Mouse (Mus musculus) testis, adult 2 months (tissue): ENCODE measurements around the gene Hist1h4a. TPM values are rescaled to one million over a fixed set of nuclear protein-coding genes. Genes with fewer than 3 reads are reported as not detected.
"Not testable (repeated sequence)": the region's sequence is repeated elsewhere in the genome, so short reads cannot be mapped to it uniquely, and the experiment has no call there.

ENCODE experiments used
- H3K27ac ChIP-seq: fragments of 200-500 bp; 2 replicates; pipeline ENCODE4 v1.5.1; 2012; ENCODE audit warnings: low read depth, low read length; ENCODE audit not compliant: control insufficient read depth, insufficient read depth
- H3K27me3 ChIP-seq: fragments of 200-500 bp; 2 replicates; pipeline ENCODE4 v1.6.1; 2012; ENCODE audit warnings: mild to moderate bottlenecking, low read length, moderate library complexity; ENCODE audit not compliant: control insufficient read depth, insufficient read depth
- H3K36me3 ChIP-seq: fragments of 200-500 bp; 2 replicates; pipeline ENCODE4 v1.6.1; 2012; ENCODE audit warnings: mild to moderate bottlenecking, low read length; ENCODE audit not compliant: control insufficient read depth, insufficient read depth
- H3K4me1 ChIP-seq: fragments of 200-500 bp; 2 replicates; pipeline ENCODE4 v1.6.1; 2012; ENCODE audit warnings: low read length; ENCODE audit not compliant: control insufficient read depth, insufficient read depth
- H3K4me3 ChIP-seq: fragments of 200-500 bp; 2 replicates; pipeline ENCODE4 v1.5.1; 2012; ENCODE audit warnings: low read depth, mild to moderate bottlenecking, low read length, moderate library complexity, mixed read lengths; ENCODE audit not compliant: control insufficient read depth
- CTCF ChIP-seq: fragments of 200-500 bp; IDR thresholded peaks from 2 replicates; pipeline ENCODE4 v1.5.1; 2012; ENCODE audit warnings: low read depth, mild to moderate bottlenecking, inconsistent platforms, low read length, moderate library complexity; ENCODE audit not compliant: control insufficient read depth, insufficient read depth, insufficient replicate concordance
- POLR2A ChIP-seq: fragments of 200-500 bp; IDR thresholded peaks from 2 replicates; pipeline ENCODE4 v1.6.1; 2012; ENCODE audit warnings: low read depth, mild to moderate bottlenecking, inconsistent platforms, low read length, moderate library complexity; ENCODE audit not compliant: control insufficient read depth
- polyA plus RNA-seq: library from polyadenylated mRNA; depleted of rRNA; stranded (reverse); fragments of >200 nt; gene quantifications from 2 replicates; pipeline ENCODE4 v1.2.3, GENCODE M21; 2012

The Hist1h4a gene
- polyA plus RNA-seq, 1 experiment = 83.8 TPM

DNA sequence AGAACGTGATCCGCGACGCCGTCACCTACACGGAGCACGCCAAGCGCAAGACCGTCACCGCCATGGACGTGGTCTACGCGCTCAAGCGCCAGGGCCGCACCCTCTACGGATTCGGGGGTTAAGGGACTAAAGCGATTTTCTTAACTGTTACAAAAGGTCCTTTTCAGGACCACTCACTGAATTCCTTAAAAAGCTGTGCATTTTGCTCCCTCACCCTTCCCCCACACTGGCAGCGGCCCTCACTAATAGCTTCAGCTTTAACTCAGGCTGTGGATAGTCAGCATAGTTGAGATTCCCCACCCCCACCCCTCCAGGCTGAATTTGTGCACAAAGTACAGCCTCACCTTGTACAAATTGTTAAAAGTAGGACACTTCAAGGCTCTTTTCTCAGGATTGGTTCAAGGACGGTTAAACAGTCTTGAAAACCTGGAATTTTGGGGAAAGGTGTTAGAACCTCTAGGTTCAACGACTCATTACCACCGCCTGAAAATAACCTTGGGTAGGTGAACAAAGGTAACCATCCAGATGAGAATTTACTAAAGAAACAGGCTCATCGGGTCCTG, 3.7 kb downstream of the Hist1h4a start:
- peak overlapping the region; percentile 81 for H3K27ac ChIP-seq
- TF ChIP-seq CTCF (no peak), POLR2A (no peak)
- peak overlapping the region; percentile 68 for H3K4me3 ChIP-seq
- peaks cover 4% of the 10 kb centered on the region; the same call in 1 of the 2 replicates for H3K4me1 ChIP-seq
- no peaks in the 10 kb centered on the region for H3K27me3 ChIP-seq
- H3K36me3 ChIP-seq = no peaks in the 10 kb centered on the region

GRCm38 (mm10) chr13:23756790-23757189, 4.2 kb downstream of the Hist1h4a start, which contains the start of gene Hist1h4b:
TSS of gene Hist1h4b (plus strand) at chr13:23757013.
- Histone ChIP-seq H3K27me3 (no peaks in the 10 kb centered on the region), H3K4me1 (peaks cover 4% of the 10 kb centered on the region; the same call in 1 of the 2 replicates), H3K4me3 (peak within 1 kb of the TSS; percentile 68), H3K27ac (peak within 1 kb of the TSS; percentile 81), H3K36me3 (no peaks in the 10 kb centered on the region)
- TF ChIP-seq POLR2A (no peak; the same call in 1 of the 2 replicates), CTCF (no peak)

GRCm38 (mm10) chr13:23755000-23755399, 6.0 kb downstream of the Hist1h4a start:
- H3K36me3 ChIP-seq = no peaks in the 10 kb centered on the region
- TF ChIP-seq POLR2A (no peak), CTCF (no peak)
- no peak overlapping the region for H3K27ac ChIP-seq
- peaks cover 4% of the 10 kb centered on the region for H3K4me1 ChIP-seq
- no peak overlapping the region for H3K4me3 ChIP-seq
- no peaks in the 10 kb centered on the region for H3K27me3 ChIP-seq

DNA sequence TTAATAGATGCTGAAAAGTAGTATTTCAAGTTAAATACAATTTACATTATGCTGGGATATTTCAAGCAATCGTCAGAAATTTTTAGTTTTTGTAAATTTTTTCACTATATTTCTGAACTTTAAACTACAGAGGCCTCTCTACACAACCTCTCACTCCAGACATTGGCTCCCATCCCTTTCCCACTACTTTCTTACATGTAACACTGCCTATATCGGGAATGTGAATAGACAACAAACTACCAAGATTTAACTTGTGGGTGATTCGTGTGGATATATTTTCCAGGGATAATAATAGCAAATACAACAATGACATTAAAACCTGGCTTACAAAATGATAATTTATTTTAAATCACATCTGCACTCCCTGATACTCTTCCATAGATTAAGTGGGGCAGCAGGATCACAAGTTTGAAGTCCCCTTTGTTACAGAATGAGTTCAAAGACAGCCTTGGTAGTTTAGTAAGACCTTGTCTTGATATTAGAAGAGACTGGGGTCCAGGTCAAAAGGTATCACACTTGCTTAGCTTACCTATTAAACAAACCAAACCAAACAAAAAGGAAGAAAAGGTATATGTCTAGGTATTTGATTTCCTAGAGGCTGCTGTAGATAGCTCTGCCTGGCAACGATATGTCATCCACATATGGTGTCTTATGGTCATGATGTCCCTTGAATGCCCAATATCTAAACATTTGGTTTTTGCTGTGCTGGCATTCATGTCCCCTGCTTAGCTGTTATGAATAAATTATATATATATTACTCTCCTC, 7.5 kb downstream of the Hist1h4a start:
- Histone ChIP-seq H3K4me3 (no peak overlapping the region), H3K27ac (no peak overlapping the region), H3K27me3 (no peaks in the 10 kb centered on the region), H3K36me3 (no peaks in the 10 kb centered on the region), H3K4me1 (peaks cover 2% of the 10 kb centered on the region)
- TF ChIP-seq POLR2A = no peak
- no peak for TF ChIP-seq CTCF

GRCm38 (mm10) chr13:23752742-23753172, 8.3 kb downstream of the Hist1h4a start:
- H3K27me3 ChIP-seq = no peaks in the 10 kb centered on the region
- H3K4me3 ChIP-seq = peak overlapping the region; percentile 25; the same call in 1 of the 2 replicates
- TF ChIP-seq POLR2A (no peak), CTCF (no peak)
- H3K36me3 ChIP-seq = no peaks in the 10 kb centered on the region
- H3K27ac ChIP-seq = peak overlapping the region; percentile 54; the same call in 1 of the 2 replicates
- H3K4me1 ChIP-seq = peaks cover 2% of the 10 kb centered on the region

DNA sequence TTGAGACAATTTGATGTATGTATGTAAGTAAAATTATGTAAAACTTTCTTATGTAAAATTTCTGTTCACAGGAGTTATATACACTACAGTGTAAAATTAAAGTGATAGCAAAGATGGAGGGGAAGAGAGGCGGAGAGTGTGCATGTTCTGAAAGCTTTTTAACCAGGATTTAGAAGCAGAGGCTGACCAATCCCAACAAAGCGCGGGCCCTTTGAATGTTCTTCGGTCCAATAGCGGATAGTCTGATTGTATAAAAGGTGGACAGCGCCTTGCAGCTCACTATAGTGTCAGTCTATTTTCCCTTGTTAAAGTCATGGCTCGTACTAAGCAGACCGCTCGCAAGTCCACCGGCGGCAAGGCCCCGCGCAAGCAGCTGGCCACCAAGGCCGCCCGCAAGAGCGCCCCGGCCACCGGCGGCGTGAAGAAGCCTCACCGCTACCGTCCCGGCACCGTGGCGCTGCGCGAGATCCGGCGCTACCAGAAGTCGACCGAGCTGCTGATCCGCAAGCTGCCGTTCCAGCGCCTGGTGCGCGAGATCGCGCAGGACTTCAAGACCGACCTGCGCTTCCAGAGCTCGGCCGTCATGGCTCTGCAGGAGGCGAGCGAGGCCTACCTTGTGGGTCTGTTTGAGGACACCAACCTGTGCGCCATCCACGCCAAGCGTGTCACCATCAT, 8.8 kb downstream of the Hist1h4a start, which contains the start of gene Hist1h3b:
Gene Hist1h3b (plus strand): TSS at position 201 of the 675 bp plus-strand sequence.
- not testable (repeated sequence) for H3K36me3 ChIP-seq, H3K4me1 ChIP-seq, H3K27me3 ChIP-seq
- H3K27ac ChIP-seq = peak within 1 kb of the TSS; percentile 78
- H3K4me3 ChIP-seq = peak within 1 kb of the TSS; percentile 60

GRCm38 (mm10) chr13:23751478-23751956, 9.5 kb downstream of the Hist1h4a start:
- TF ChIP-seq POLR2A (no peak), CTCF (no peak)
- no peaks in the 10 kb centered on the region for H3K36me3 ChIP-seq
- H3K27ac ChIP-seq = peak overlapping the region; percentile 66

More at GRCm38 (mm10) chr13:23751478-23751956, 9.5 kb downstream of the Hist1h4a start:
- Histone ChIP-seq H3K27me3 (no peaks in the 10 kb centered on the region), H3K4me1 (peaks cover 4% of the 10 kb centered on the region), H3K4me3 (peak overlapping the region; percentile 45)
